Mouse (Mus musculus) layer of hippocampus, adult 11-12 months (tissue): ENCODE results near the gene Gm10377.
"Not testable (repeated sequence)": the region's sequence is repeated elsewhere in the genome, so short reads cannot be mapped to it uniquely, and the experiment has no call there.

ENCODE experiments used
- DNase-seq: peaks from one replicate; pipeline ENCODE4 v3.0.0; 2022; ENCODE audit warnings: low spot score

The Gm10377 gene

DNA sequence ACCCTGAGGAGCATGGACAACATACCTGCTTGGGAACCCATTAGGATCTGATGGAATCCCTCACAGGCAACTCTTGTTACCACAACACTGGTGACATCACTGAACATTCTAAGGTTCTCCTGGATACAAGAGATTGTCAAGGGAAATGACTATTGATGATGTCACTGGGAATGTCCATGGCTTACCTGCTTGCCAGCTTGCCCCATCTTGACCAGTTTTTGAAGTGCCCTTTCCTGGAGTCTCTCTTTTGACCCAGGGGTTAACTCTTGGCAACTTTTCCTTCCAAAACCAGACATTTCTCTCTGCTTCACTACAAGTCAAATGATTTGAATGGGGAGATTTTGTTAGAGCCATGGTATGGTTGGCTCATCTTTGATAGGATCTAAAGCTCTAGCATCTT, at the start of gene Gm10377:
Gm10377 (minus strand) TSS at position 101 of the 400 bp plus-strand sequence.
- not testable (repeated sequence) for DNase-seq

DNA sequence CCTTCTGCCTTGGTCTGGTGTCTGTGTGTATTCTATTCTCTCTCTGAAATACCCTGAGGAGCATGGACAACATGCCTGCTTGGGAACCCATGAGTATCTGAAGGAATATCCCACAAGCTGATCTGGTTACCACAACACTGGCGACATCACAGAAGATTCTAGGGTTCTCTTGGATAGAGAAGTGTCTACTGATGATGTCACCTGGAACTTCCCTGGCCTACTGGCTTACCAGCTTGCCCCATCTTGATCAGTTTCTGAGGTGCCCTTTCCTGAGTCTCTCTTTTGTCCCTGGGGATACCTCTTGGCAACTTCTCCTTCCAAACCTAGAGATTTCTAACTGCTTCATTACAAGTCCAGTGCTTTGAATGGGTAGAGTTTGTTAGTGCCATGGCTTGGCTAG, 29.1 kb downstream of the Gm10377 start, which contains the start of gene Gm3015:
Gm3015 (minus strand) TSS at position 101 of the 400 bp plus-strand sequence.
- not testable (repeated sequence) for DNase-seq
